Mouse (Mus musculus) testis, adult 2 months (tissue): ENCODE measurements around the gene 4930402F06Rik.

ENCODE experiments used
- CTCF ChIP-seq: fragments of 200-500 bp; IDR thresholded peaks from 2 replicates; pipeline ENCODE4 v1.5.1; 2012; ENCODE audit warnings: low read depth, mild to moderate bottlenecking, inconsistent platforms, low read length, moderate library complexity; ENCODE audit not compliant: control insufficient read depth, insufficient read depth, insufficient replicate concordance
- POLR2A ChIP-seq: fragments of 200-500 bp; IDR thresholded peaks from 2 replicates; pipeline ENCODE4 v1.6.1; 2012; ENCODE audit warnings: low read depth, mild to moderate bottlenecking, inconsistent platforms, low read length, moderate library complexity; ENCODE audit not compliant: control insufficient read depth

- TF ChIP-seq CTCF = no peak
- no peak for TF ChIP-seq POLR2A
Observed at GRCm38 (mm10) chr2:35333670-35334069, 63.3 kb downstream of the 4930402F06Rik start.
